Mouse (Mus musculus): ENCODE measurements around the gene Notum. TPM values are rescaled to one million over a fixed set of nuclear protein-coding genes. Genes with fewer than 3 reads are reported as not detected.
A peak's percentile ranks its signal among the peaks of the same experiment; 100 is the strongest.

Notum gene
- total and polyA plus RNA-seq, 2 experiments: 34.9 to 61.6 TPM

DNA sequence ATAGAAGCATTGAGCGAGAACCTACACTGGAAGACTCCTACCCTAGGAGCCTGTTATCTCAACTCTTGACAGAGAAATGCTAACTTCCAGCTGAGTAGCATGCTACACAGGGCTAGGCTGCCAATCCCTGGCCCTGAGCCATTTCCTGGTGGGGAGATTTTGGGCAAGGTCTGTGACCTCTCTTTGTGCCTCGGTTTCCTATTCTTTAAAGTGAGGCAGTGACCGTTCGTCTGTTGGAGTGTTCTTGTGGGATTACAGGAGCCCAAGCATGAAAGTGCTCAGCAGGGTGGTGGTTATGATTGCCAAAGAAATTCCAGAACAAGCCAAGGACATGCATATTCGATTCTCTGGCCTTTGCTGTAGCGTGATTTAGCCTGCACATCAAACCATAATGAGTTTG, 1.8 kb upstream of the Notum start:
- no peaks in the 10 kb centered on the region for H3K27me3 ChIP-seq (ENCODE audit: control insufficient read depth, insufficient read depth, low read length)
- no peak overlapping the region for H3K9ac ChIP-seq (ENCODE audit: low read depth, low read length)
- TF ChIP-seq CTCF (IDR thresholded peaks at IDR 0.05; ENCODE audit: low read depth, low read length) (no peak), POLR2A (IDR thresholded peaks at IDR 0.05; ENCODE audit: extremely low read depth, insufficient read depth, low read length) (no peak)
- DNase-seq (ENCODE audit: extremely low read depth, low read depth, low spot score): no peak
- no peak overlapping the region for H3K27ac ChIP-seq (replicated peaks; ENCODE audit: insufficient read depth, low read depth, low read length)
- no peaks in the 10 kb centered on the region for H3K79me2 ChIP-seq (ENCODE audit: control insufficient read depth, insufficient read depth, low read length)
- WGBS: 76% methylated on average over 6 of the region's 6 CpGs
- H3K4me1 ChIP-seq (ENCODE audit: control insufficient read depth, insufficient read depth, low read length): 0 out of 2 replicates have a peak, but pooled peaks cover 3% of the 10 kb centered on the region
- no peaks in the 10 kb centered on the region for H3K36me3 ChIP-seq (ENCODE audit: control insufficient read depth, insufficient read depth, low read length)
- no peak overlapping the region for H3K4me3 ChIP-seq (ENCODE audit: insufficient read depth, low read depth, low read length)

DNA sequence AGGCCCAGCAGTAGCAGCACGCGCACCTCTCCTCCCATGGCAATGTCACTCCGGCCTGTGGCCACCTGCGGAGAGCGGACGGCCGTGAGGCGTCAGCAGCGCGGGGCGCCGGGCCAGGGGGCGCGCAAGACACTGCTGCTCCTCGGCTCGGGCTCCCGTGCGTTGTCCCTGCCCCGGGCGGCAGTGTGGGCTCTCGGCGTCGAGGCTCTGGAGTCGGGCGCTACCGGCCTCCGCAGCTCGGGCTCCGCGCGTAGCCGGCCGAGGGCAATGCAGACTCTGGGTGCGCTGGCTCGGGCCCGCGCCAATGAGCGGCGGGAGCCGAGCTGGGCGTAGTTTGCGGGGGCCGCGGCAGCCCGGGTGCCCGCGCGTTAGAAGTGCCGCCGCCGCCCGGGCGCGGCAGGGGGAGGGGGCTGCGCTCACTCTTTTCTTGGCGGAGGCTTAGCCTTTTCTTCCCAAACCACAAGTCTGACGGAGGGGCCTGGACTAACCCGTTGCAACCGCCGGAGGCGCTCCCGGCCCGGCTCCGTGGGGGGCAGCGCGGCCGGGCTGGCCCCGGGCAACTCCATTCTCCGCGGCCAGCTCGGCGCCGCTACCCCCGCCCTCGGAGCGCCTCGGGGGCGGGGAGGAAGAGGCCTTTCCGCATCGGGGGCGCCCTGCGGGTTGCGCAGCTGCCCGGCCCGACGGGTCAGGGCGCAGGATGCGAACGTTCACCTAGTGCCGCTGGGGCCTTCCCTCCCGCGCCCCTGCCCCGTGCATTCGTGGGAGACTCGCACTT, 487 bp downstream of the Notum start:
- no peaks in the 10 kb centered on the region for H3K27me3 ChIP-seq (ENCODE audit: control insufficient read depth, insufficient read depth, low read length)
- WGBS: 1% methylated on average over 85 of the region's 95 CpGs

DNA sequence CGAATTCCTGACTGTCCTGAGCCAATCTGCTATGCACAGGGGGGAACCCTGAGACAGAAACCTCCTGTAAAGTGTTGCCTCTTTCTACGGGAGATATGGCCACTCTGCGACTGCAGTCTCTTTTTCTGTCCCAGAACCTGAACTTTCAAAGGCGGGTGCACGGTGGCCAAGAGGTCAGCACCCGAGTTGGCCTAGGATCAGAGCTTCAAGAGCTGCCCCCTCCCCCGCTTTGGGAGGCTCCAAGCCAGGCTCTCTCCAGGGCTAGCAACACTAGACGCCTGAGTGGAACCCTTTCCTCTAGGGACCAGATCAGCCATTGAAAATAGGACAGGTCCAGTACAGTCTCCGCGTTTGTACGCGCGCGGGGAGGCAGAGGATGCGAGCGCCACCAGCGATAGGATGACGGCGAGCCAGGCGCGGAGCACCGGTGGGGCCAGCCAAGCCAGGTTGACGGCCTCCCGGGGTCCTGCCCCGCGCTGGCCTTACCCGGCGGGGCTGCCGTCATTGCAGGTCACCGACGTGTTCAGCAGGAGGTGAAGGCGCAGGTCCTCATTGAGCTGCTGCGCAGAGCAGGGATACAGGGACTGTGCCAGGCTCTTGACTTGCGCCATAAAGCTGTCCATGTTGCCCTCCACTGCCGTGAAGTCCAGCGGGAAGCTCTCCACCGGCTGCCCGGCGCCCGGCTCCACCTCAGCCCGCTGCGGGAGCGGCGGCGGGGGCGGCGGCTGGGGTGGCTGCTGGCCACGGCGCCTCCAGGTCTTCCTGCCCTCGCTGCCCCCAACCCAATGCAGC, 1.3 kb downstream of the Notum start:
- peak overlapping the region; percentile 64 for H3K27ac ChIP-seq (replicated peaks; ENCODE audit: insufficient read depth, low read depth, low read length)
- H3K4me3 ChIP-seq (ENCODE audit: insufficient read depth, low read depth, low read length): peak overlapping the region; percentile 59
- DNase-seq (ENCODE audit: extremely low read depth, low read depth, low spot score): peak; percentile 79
- H3K4me1 ChIP-seq (ENCODE audit: control insufficient read depth, insufficient read depth, low read length): 0 out of 2 replicates have a peak, but pooled peaks cover 3% of the 10 kb centered on the region
- H3K79me2 ChIP-seq (ENCODE audit: control insufficient read depth, insufficient read depth, low read length): no peaks in the 10 kb centered on the region
- H3K9ac ChIP-seq (ENCODE audit: low read depth, low read length): peak overlapping the region; percentile 86
- TF ChIP-seq POLR2A (IDR thresholded peaks at IDR 0.05; ENCODE audit: extremely low read depth, insufficient read depth, low read length) (0 out of 2 replicates have a peak, but pooled peaks have one; percentile 7), CTCF (IDR thresholded peaks at IDR 0.05; ENCODE audit: low read depth, low read length) (0 out of 2 replicates have a peak, but pooled peaks have one; percentile 1)
- no peaks in the 10 kb centered on the region for H3K36me3 ChIP-seq (ENCODE audit: control insufficient read depth, insufficient read depth, low read length)
- no peaks in the 10 kb centered on the region for H3K27me3 ChIP-seq (ENCODE audit: control insufficient read depth, insufficient read depth, low read length)
- 1% methylated on average over 50 of the region's 50 CpGs for WGBS

More for the DNA sequence above, 487 bp downstream of the Notum start:
- H3K4me1 ChIP-seq (ENCODE audit: control insufficient read depth, insufficient read depth, low read length): 0 out of 2 replicates have a peak, but pooled peaks cover 3% of the 10 kb centered on the region
- peak; percentile 38 for DNase-seq (ENCODE audit: extremely low read depth, low read depth, low spot score)
- H3K9ac ChIP-seq (ENCODE audit: low read depth, low read length): peak overlapping the region; percentile 86
- H3K27ac ChIP-seq (replicated peaks; ENCODE audit: insufficient read depth, low read depth, low read length): peak overlapping the region; percentile 64
- no peaks in the 10 kb centered on the region for H3K79me2 ChIP-seq (ENCODE audit: control insufficient read depth, insufficient read depth, low read length)
- H3K4me3 ChIP-seq (ENCODE audit: insufficient read depth, low read depth, low read length): peak overlapping the region; percentile 59
- TF ChIP-seq POLR2A (IDR thresholded peaks at IDR 0.05; ENCODE audit: extremely low read depth, insufficient read depth, low read length): no peak
- peak; percentile 36 for TF ChIP-seq CTCF (IDR thresholded peaks at IDR 0.05; ENCODE audit: low read depth, low read length)
- no peaks in the 10 kb centered on the region for H3K36me3 ChIP-seq (ENCODE audit: control insufficient read depth, insufficient read depth, low read length)

DNA sequence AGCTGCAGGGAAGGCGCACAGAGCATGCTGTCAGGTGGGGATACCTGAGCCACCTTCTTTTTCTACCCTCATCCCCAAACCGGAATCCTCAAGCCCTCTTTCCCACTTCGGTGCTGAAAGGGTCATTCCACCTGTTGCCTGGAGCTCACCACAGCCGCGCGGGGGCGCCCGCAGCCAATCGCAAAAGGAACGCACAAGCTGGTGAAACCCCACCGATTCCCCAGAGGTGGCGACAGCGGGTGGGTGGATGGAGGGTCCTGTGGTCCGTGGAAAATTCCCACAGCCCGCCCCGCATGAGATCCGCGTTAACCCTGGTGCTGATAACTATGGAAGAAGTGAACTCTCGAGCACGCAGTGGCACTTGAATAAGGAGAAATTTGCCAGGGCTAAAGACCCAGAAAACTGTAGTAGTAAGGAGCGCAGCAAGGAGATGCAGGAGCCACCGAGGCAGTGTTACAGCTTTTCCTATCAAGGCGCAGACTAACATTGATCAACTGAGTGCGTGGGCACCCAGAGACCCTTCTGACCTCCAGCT, 2.0 kb downstream of the Notum start:
- Histone ChIP-seq H3K4me1 (ENCODE audit: control insufficient read depth, insufficient read depth, low read length) (0 out of 2 replicates have a peak, but pooled peaks cover 3% of the 10 kb centered on the region), H3K79me2 (ENCODE audit: control insufficient read depth, insufficient read depth, low read length) (no peaks in the 10 kb centered on the region), H3K27me3 (ENCODE audit: control insufficient read depth, insufficient read depth, low read length) (no peaks in the 10 kb centered on the region), H3K36me3 (ENCODE audit: control insufficient read depth, insufficient read depth, low read length) (no peaks in the 10 kb centered on the region; the same call in 1 of the 2 replicates), H3K27ac (replicated peaks; ENCODE audit: insufficient read depth, low read depth, low read length) (peak overlapping the region; percentile 49), H3K9ac (ENCODE audit: low read depth, low read length) (peak overlapping the region; percentile 46), H3K4me3 (ENCODE audit: insufficient read depth, low read depth, low read length) (peak overlapping the region; percentile 59)
- TF ChIP-seq CTCF (IDR thresholded peaks at IDR 0.05; ENCODE audit: low read depth, low read length): peak; percentile 88
- TF ChIP-seq POLR2A (IDR thresholded peaks at IDR 0.05; ENCODE audit: extremely low read depth, insufficient read depth, low read length): no peak
- DNase-seq (ENCODE audit: extremely low read depth, low read depth, low spot score): peak; percentile 46
- WGBS: 3% methylated on average over 24 of the region's 24 CpGs

DNA sequence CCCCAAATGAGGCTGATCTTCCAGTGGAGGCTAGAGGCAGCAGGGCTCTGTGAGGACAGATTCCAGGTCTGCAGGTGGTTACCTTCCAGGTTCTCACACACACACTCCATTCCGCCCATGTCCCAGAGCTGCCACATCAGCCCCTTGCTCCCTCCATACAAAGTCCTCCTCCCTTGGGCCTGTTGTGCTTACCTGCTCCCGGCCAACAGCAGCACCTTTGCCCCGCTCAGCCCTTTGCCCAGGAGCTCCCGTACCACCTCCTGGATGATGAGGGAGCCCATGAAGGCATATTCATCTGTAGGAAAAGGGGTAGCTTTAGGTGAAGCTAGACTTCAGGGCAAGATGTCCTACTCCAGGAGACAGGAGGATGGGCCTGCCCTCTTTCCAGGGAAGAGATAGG, 3.7 kb downstream of the Notum start:
- H3K27me3 ChIP-seq (ENCODE audit: control insufficient read depth, insufficient read depth, low read length): no peaks in the 10 kb centered on the region
- DNase-seq (ENCODE audit: extremely low read depth, low read depth, low spot score): peak; percentile 49
- 29% methylated on average over 4 of the region's 4 CpGs for WGBS

More for the DNA sequence above, 3.7 kb downstream of the Notum start:
- H3K27ac ChIP-seq (replicated peaks; ENCODE audit: insufficient read depth, low read depth, low read length): no peak overlapping the region
- TF ChIP-seq POLR2A (IDR thresholded peaks at IDR 0.05; ENCODE audit: extremely low read depth, insufficient read depth, low read length) (no peak), CTCF (IDR thresholded peaks at IDR 0.05; ENCODE audit: low read depth, low read length) (no peak)
- H3K4me3 ChIP-seq (ENCODE audit: insufficient read depth, low read depth, low read length): no peak overlapping the region
- 0 out of 2 replicates have a peak, but pooled peaks cover 3% of the 10 kb centered on the region for H3K4me1 ChIP-seq (ENCODE audit: control insufficient read depth, insufficient read depth, low read length)
- no peak overlapping the region for H3K9ac ChIP-seq (ENCODE audit: low read depth, low read length)
- no peaks in the 10 kb centered on the region for H3K79me2 ChIP-seq (ENCODE audit: control insufficient read depth, insufficient read depth, low read length)
- H3K36me3 ChIP-seq (ENCODE audit: control insufficient read depth, insufficient read depth, low read length): no peaks in the 10 kb centered on the region; the same call in 1 of the 2 replicates
